In genomic region chr6:88345311-88345710, GRCm38 (mm10) we compare ENCODE assay signal across 19 mouse cellular contexts.
A peak's percentile ranks its signal among the peaks of the same experiment; 100 is the strongest.
DNase-seq lines count a peak whose midpoint lies in the region; ATAC-seq and TF ChIP-seq lines count a peak whose summit lies in the region.
"Had no signal": no experiment of that assay in that cellular context is flagged by ENCODE, and none has a peak within 500 bp of the region (broad histone marks: within the 10 kb centered on the region; RNA-seq: fewer than 3 reads in every experiment).

No protein-coding gene starts in this region.

- no peaks in the 10 kb centered on the region for H3K79me2 ChIP-seq in heart, adult 2 months (replicated peaks; ENCODE audit: control insufficient read depth, insufficient read depth, low read length)

- DNase-seq in hindbrain, postnatal 0 days (ENCODE audit: low spot score): peak; percentile 31
- DNase-seq in cerebellum, adult 8-10 months: peak; percentile 57
- DNase-seq in embryonic facial prominence, embryonic 11.5 days (ENCODE audit: low spot score): no peak
- no peak for DNase-seq in limb, embryonic 14.5 days (ENCODE audit: low spot score)
- no peak for DNase-seq in heart, adult 2 months
- no peak for DNase-seq in frontal cortex, adult 2 months (ENCODE audit: extremely low spot score in 1 of 2, low spot score in 1 of 2)
- no peak for DNase-seq in hindbrain, embryonic 11.5 days (ENCODE audit: low spot score)
- DNase-seq: adrenal gland, postnatal 25 days; gastrocnemius, postnatal 36 days; heart, postnatal 36 days; kidney, adult 2 months; kidney, postnatal 14 days; lung, embryonic 14.5 days had no signal

- no peak overlapping the region for H3K4me2 ChIP-seq in hindbrain, postnatal 0 days (ENCODE audit: low read depth, low read length)
- no peak overlapping the region for H3K4me2 ChIP-seq in hindbrain, embryonic 16.5 days (ENCODE audit: low read length)
- no peak overlapping the region for H3K4me2 ChIP-seq in embryonic facial prominence, embryonic 11.5 days (ENCODE audit: low read depth, low read length)
- no peak overlapping the region for H3K4me2 ChIP-seq in limb, embryonic 14.5 days (replicated peaks; ENCODE audit: low read depth, low read length, severe bottlenecking)
- H3K4me2 ChIP-seq in hindbrain, embryonic 11.5 days (replicated peaks; ENCODE audit: low read depth, low read length): no peak overlapping the region
- H3K4me2 ChIP-seq: heart, embryonic 13.5 days; lung, embryonic 14.5 days; midbrain, embryonic 12.5 days; neural tube, embryonic 15.5 days had no signal

- H3K9me3 ChIP-seq in hindbrain, postnatal 0 days (ENCODE audit: low read length): no peaks in the 10 kb centered on the region
- no peaks in the 10 kb centered on the region for H3K9me3 ChIP-seq in hindbrain, embryonic 16.5 days (ENCODE audit: control insufficient read depth, low read length)
- no peaks in the 10 kb centered on the region for H3K9me3 ChIP-seq in embryonic facial prominence, embryonic 11.5 days (replicated peaks; ENCODE audit: control insufficient read depth, low read length)
- no peaks in the 10 kb centered on the region for H3K9me3 ChIP-seq in limb, embryonic 14.5 days (ENCODE audit: control insufficient read depth, low read length)
- no peaks in the 10 kb centered on the region for H3K9me3 ChIP-seq in hindbrain, embryonic 11.5 days (ENCODE audit: control insufficient read depth, low read length)
- H3K9me3 ChIP-seq: heart, embryonic 13.5 days; midbrain, embryonic 12.5 days; neural tube, embryonic 15.5 days had no signal

- TF ChIP-seq CTCF in hindbrain, postnatal 0 days (IDR thresholded peaks at IDR 0.05; ENCODE audit: low read depth): no peak
- TF ChIP-seq CTCF in heart, adult 2 months (IDR thresholded peaks at IDR 0.05): no peak

- ATAC-seq in hindbrain, postnatal 0 days: no peak
- no peak for ATAC-seq in hindbrain, embryonic 16.5 days
- no peak for ATAC-seq in embryonic facial prominence, embryonic 11.5 days (replicated peaks; ENCODE audit: insufficient number of reproducible peaks, low FRiP score, low TSS enrichment, low read depth)
- ATAC-seq in limb, embryonic 14.5 days (ENCODE audit: low FRiP score, low read depth): no peak
- ATAC-seq in hindbrain, embryonic 11.5 days (ENCODE audit: low FRiP score): no peak

- no peaks in the 10 kb centered on the region for H3K27me3 ChIP-seq in hindbrain, postnatal 0 days (ENCODE audit: insufficient read depth, low read length)
- H3K27me3 ChIP-seq in hindbrain, embryonic 16.5 days (replicated peaks; ENCODE audit: control insufficient read depth, insufficient read depth, low read length): no peaks in the 10 kb centered on the region
- no peaks in the 10 kb centered on the region for H3K27me3 ChIP-seq in embryonic facial prominence, embryonic 11.5 days (ENCODE audit: control insufficient read depth, insufficient read depth, low read length)
- H3K27me3 ChIP-seq in limb, embryonic 14.5 days (ENCODE audit: control insufficient read depth, insufficient read depth, low read length): no peaks in the 10 kb centered on the region
- no peaks in the 10 kb centered on the region for H3K27me3 ChIP-seq in heart, adult 2 months (ENCODE audit: control insufficient read depth, insufficient read depth, low read length)
- H3K27me3 ChIP-seq in hindbrain, embryonic 11.5 days (ENCODE audit: control insufficient read depth, insufficient read depth, low read length): no peaks in the 10 kb centered on the region
- H3K27me3 ChIP-seq: heart, embryonic 13.5 days; midbrain, embryonic 12.5 days; neural tube, embryonic 15.5 days had no signal

- no peak overlapping the region for H3K9ac ChIP-seq in hindbrain, postnatal 0 days (replicated peaks; ENCODE audit: low read length)
- no peak overlapping the region for H3K9ac ChIP-seq in hindbrain, embryonic 16.5 days (ENCODE audit: low read depth, low read length)
- no peak overlapping the region for H3K9ac ChIP-seq in embryonic facial prominence, embryonic 11.5 days (replicated peaks; ENCODE audit: low read length)
- H3K9ac ChIP-seq in limb, embryonic 14.5 days (ENCODE audit: low read depth, low read length, severe bottlenecking): no peak overlapping the region
- no peak overlapping the region for H3K9ac ChIP-seq in heart, adult 2 months (ENCODE audit: low read depth, low read length)
- no peak overlapping the region for H3K9ac ChIP-seq in hindbrain, embryonic 11.5 days (ENCODE audit: low read depth, low read length)
- H3K9ac ChIP-seq: heart, embryonic 13.5 days; lung, embryonic 14.5 days; midbrain, embryonic 12.5 days; neural tube, embryonic 15.5 days had no signal

- H3K27ac ChIP-seq in hindbrain, postnatal 0 days: no peak overlapping the region
- no peak overlapping the region for H3K27ac ChIP-seq in hindbrain, embryonic 16.5 days (ENCODE audit: low read depth, low read length)
- H3K27ac ChIP-seq in embryonic facial prominence, embryonic 11.5 days (replicated peaks; ENCODE audit: low read depth, low read length): 0 out of 2 replicates have a peak overlapping the region, but pooled peaks have one; percentile 13
- H3K27ac ChIP-seq in limb, embryonic 14.5 days (replicated peaks; ENCODE audit: low read depth, low read length): peak overlapping the region; percentile 44; the same call in 1 of the 2 replicates
- no peak overlapping the region for H3K27ac ChIP-seq in heart, adult 2 months
- no peak overlapping the region for H3K27ac ChIP-seq in hindbrain, embryonic 11.5 days (ENCODE audit: low read depth, low read length)
- H3K27ac ChIP-seq: heart, embryonic 13.5 days; left cerebral cortex, adult 2 months; midbrain, embryonic 12.5 days; neural tube, embryonic 15.5 days had no signal

- intact Hi-C loops in heart, adult 2 months (cut with DNase I): no loop called here

- TF ChIP-seq POLR2A in limb, embryonic 14.5 days (IDR thresholded peaks at IDR 0.05; ENCODE audit: borderline replicate concordance, extremely low read depth, insufficient read depth, insufficient read length): no peak
- TF ChIP-seq POLR2A in heart, adult 2 months (IDR thresholded peaks at IDR 0.05; ENCODE audit: insufficient read depth, low read depth, low read length): no peak

- H3K4me1 ChIP-seq in hindbrain, postnatal 0 days (ENCODE audit: insufficient read depth, low read length): peaks cover 19% of the 10 kb centered on the region
- H3K4me1 ChIP-seq in hindbrain, embryonic 16.5 days (ENCODE audit: control insufficient read depth, insufficient read depth, low read depth, low read length): peaks cover 24% of the 10 kb centered on the region
- peaks cover 11% of the 10 kb centered on the region for H3K4me1 ChIP-seq in embryonic facial prominence, embryonic 11.5 days (ENCODE audit: control insufficient read depth, insufficient read depth, low read length)
- peaks cover 51% of the 10 kb centered on the region for H3K4me1 ChIP-seq in limb, embryonic 14.5 days (ENCODE audit: control insufficient read depth, insufficient read depth, low read length)
- H3K4me1 ChIP-seq in heart, adult 2 months (ENCODE audit: control insufficient read depth, insufficient read depth, low read length): peaks cover 15% of the 10 kb centered on the region
- H3K4me1 ChIP-seq in hindbrain, embryonic 11.5 days (replicated peaks; ENCODE audit: control insufficient read depth, insufficient read depth, low read length): peaks cover 3% of the 10 kb centered on the region

- WGBS in hindbrain, postnatal 0 days: 50% methylated on average over 2 of the region's 2 CpGs
- 57% methylated on average over 2 of the region's 2 CpGs for WGBS in hindbrain, embryonic 16.5 days
- WGBS in embryonic facial prominence, embryonic 11.5 days: 75% methylated on average over 2 of the region's 2 CpGs
- 56% methylated on average over 2 of the region's 2 CpGs for WGBS in limb, embryonic 14.5 days
- WGBS in heart, adult 2 months: 83% methylated on average over 2 of the region's 2 CpGs
- WGBS in hindbrain, embryonic 11.5 days: 58% methylated on average over 2 of the region's 2 CpGs

- no peak overlapping the region for H3K4me3 ChIP-seq in hindbrain, postnatal 0 days (ENCODE audit: low read length)
- H3K4me3 ChIP-seq in hindbrain, embryonic 16.5 days (ENCODE audit: low read length): no peak overlapping the region
- H3K4me3 ChIP-seq in embryonic facial prominence, embryonic 11.5 days (ENCODE audit: low read depth, low read length): no peak overlapping the region
- H3K4me3 ChIP-seq in limb, embryonic 14.5 days (replicated peaks; ENCODE audit: low read length): no peak overlapping the region
- no peak overlapping the region for H3K4me3 ChIP-seq in heart, adult 2 months
- H3K4me3 ChIP-seq in hindbrain, embryonic 11.5 days (ENCODE audit: low read depth, low read length): no peak overlapping the region
- H3K4me3 ChIP-seq: heart, embryonic 13.5 days; left cerebral cortex, adult 2 months; midbrain, embryonic 12.5 days; myocyte; neural tube, embryonic 15.5 days had no signal

- H3K36me3 ChIP-seq in hindbrain, postnatal 0 days (ENCODE audit: insufficient read depth, low read length): no peaks in the 10 kb centered on the region
- no peaks in the 10 kb centered on the region for H3K36me3 ChIP-seq in hindbrain, embryonic 16.5 days (ENCODE audit: control insufficient read depth, insufficient read depth, low read length)
- H3K36me3 ChIP-seq in embryonic facial prominence, embryonic 11.5 days (replicated peaks; ENCODE audit: control insufficient read depth, insufficient read depth, low read depth, low read length): no peaks in the 10 kb centered on the region
- no peaks in the 10 kb centered on the region for H3K36me3 ChIP-seq in limb, embryonic 14.5 days (ENCODE audit: control insufficient read depth, insufficient read depth, low read length)
- H3K36me3 ChIP-seq in heart, adult 2 months (ENCODE audit: control insufficient read depth, insufficient read depth, low read length): no peaks in the 10 kb centered on the region; the same call in 1 of the 2 replicates
- H3K36me3 ChIP-seq in hindbrain, embryonic 11.5 days (ENCODE audit: control insufficient read depth, insufficient read depth, low read length): no peaks in the 10 kb centered on the region
- H3K36me3 ChIP-seq: heart, embryonic 13.5 days; midbrain, embryonic 12.5 days; neural tube, embryonic 15.5 days had no signal

- TF ChIP-seq EP300 in heart, adult 2 months (IDR thresholded peaks at IDR 0.05; ENCODE audit: insufficient read depth, low read depth, low read length): no peak

Comparison
In these comparisons a context has a peak if more than half of its experiments do, and no peak if none do; other contexts are left out.
1. DNase-seq: peak in hindbrain, postnatal 0 days (single experiment) and cerebellum, adult 8-10 months (single experiment); none in embryonic facial prominence, embryonic 11.5 days (single experiment), limb, embryonic 14.5 days (single experiment), heart, adult 2 months (0 of 2), frontal cortex, adult 2 months (0 of 2) and hindbrain, embryonic 11.5 days (single experiment).
2. H3K27ac ChIP-seq: peak in embryonic facial prominence, embryonic 11.5 days (single experiment) and limb, embryonic 14.5 days (single experiment); none in hindbrain, postnatal 0 days (single experiment), hindbrain, embryonic 16.5 days (single experiment), heart, adult 2 months (single experiment) and hindbrain, embryonic 11.5 days (single experiment).